Mouse (Mus musculus) MEL (cell line): ENCODE measurements around the gene Gm26602. TPM values are rescaled to one million over a fixed set of nuclear protein-coding genes. Genes with fewer than 3 reads are reported as not detected.

ENCODE experiments used
- DNase-seq: peaks from one replicate; pipeline ENCODE4 v3.0.0; 2011; ENCODE audit warnings: low read depth, low spot score
- H3K27ac ChIP-seq: 2 replicates; pipeline ENCODE4 v1.5.1; 2012; ENCODE audit warnings: low read depth, mild to moderate bottlenecking, control low read depth, low read length, moderate library complexity; ENCODE audit not compliant: control insufficient read depth
- H3K27me3 ChIP-seq, 2 experiments: fragments of 150-350 bp in 1 of 2; sonication (generic) in 1 of 2; 2 replicates each; pipeline ENCODE4 v1.6.1; 2012; ENCODE audit warnings: low read length in 2 of 2, mild to moderate bottlenecking in 2 of 2, improper control_type of control experiment in 1 of 2, moderate library complexity in 1 of 2; ENCODE audit not compliant: insufficient read depth in 2 of 2, control insufficient read depth in 1 of 2
- H3K36me3 ChIP-seq, 2 experiments: 2 replicates each; pipeline ENCODE4 v1.6.1; 2012 to 2014; ENCODE audit warnings: low read length in 2 of 2, improper control_type of control experiment in 1 of 2, inconsistent platforms in 1 of 2, mild to moderate bottlenecking in 1 of 2; ENCODE audit not compliant: insufficient read depth in 2 of 2, control insufficient read depth in 1 of 2
- H3K4me1 ChIP-seq, 2 experiments: fragments of 150-350 bp in 1 of 2; sonication (generic) in 1 of 2; 2 replicates each; pipeline ENCODE4 v1.6.1; 2012; ENCODE audit warnings: low read length in 2 of 2, improper control_type of control experiment in 1 of 2, mild to moderate bottlenecking in 1 of 2; ENCODE audit not compliant: insufficient read depth in 2 of 2, control insufficient read depth in 1 of 2
- H3K4me3 ChIP-seq, 2 experiments: fragments of 150-350 bp in 1 of 2; sonication (generic) in 1 of 2; 2 replicates each; pipeline ENCODE4 v1.5.1; 2012; ENCODE audit warnings: low read depth in 2 of 2, low read length in 2 of 2, mild to moderate bottlenecking in 2 of 2, moderate library complexity in 2 of 2, control low read depth in 1 of 2, improper control_type of control experiment in 1 of 2; ENCODE audit not compliant: control insufficient read depth in 1 of 2, insufficient read depth in 1 of 2
- H3K79me2 ChIP-seq: 2 replicates; pipeline ENCODE4 v1.6.1; 2012; ENCODE audit warnings: mild to moderate bottlenecking, low read length, moderate library complexity; ENCODE audit not compliant: control insufficient read depth, poor library complexity, insufficient read depth
- H3K9ac ChIP-seq: 2 replicates; pipeline ENCODE4 v1.6.1; 2012; ENCODE audit warnings: low read depth, mild to moderate bottlenecking, control low read depth, low read length, moderate library complexity; ENCODE audit not compliant: control insufficient read depth, poor library complexity, severe bottlenecking
- H3K9me3 ChIP-seq: fragments of 150-350 bp; sonication (generic); replicated peaks from 2 replicates; pipeline ENCODE4 v1.6.1; 2012; ENCODE audit warnings: mild to moderate bottlenecking, low read length, improper control_type of control experiment, moderate library complexity; ENCODE audit not compliant: insufficient read depth
- BHLHE40 ChIP-seq: IDR thresholded peaks from 2 replicates; pipeline ENCODE4 v1.6.1; 2012; ENCODE audit warnings: low read depth, mild to moderate bottlenecking, inconsistent platforms, low read length, improper control_type of control experiment, borderline replicate concordance
- CHD2 ChIP-seq: IDR thresholded peaks from 2 replicates; pipeline ENCODE4 v1.6.1; 2011; ENCODE audit warnings: low read length, improper control_type of control experiment
- CTCF ChIP-seq, 3 experiments: IDR thresholded peaks in 2 of 3; conservative IDR thresholded peaks in 1 of 3; 2 replicates each; pipeline ENCODE4 v1.5.1; 2011 to 2012; ENCODE audit warnings: low read length in 3 of 3, low read depth in 2 of 3, mild to moderate bottlenecking in 2 of 3, improper control_type of control experiment in 1 of 3, inconsistent platforms in 1 of 3, mixed read lengths in 1 of 3, moderate library complexity in 1 of 3; ENCODE audit not compliant: control insufficient read depth in 1 of 3, insufficient read depth in 1 of 3, poor library complexity in 1 of 3, severe bottlenecking in 1 of 3
- ELF1 ChIP-seq: IDR thresholded peaks from 2 replicates; pipeline ENCODE4 v1.6.1; 2014; ENCODE audit warnings: low read depth, mild to moderate bottlenecking, inconsistent platforms, low read length, improper control_type of control experiment, moderate library complexity
- EP300 ChIP-seq, 2 experiments: IDR thresholded peaks; 2 replicates each; pipeline ENCODE4 v1.6.1; 2011; ENCODE audit warnings: improper control_type of control experiment in 2 of 2, low read length in 2 of 2, low read depth in 1 of 2, mild to moderate bottlenecking in 1 of 2
- ETS1 ChIP-seq: IDR thresholded peaks from 2 replicates; pipeline ENCODE4 v1.6.1; 2012; ENCODE audit warnings: low read depth, mild to moderate bottlenecking, inconsistent platforms, low read length, improper control_type of control experiment, moderate library complexity
- GATA1 ChIP-seq: IDR thresholded peaks from 2 replicates; pipeline ENCODE4 v1.6.1; 2011; ENCODE audit warnings: low read depth, low read length, improper control_type of control experiment
- HCFC1 ChIP-seq: IDR thresholded peaks from 2 replicates; pipeline ENCODE4 v1.6.1; 2012; ENCODE audit warnings: low read depth, mild to moderate bottlenecking, inconsistent platforms, low read length, improper control_type of control experiment, moderate library complexity
- MAX ChIP-seq: IDR thresholded peaks from 2 replicates; pipeline ENCODE4 v1.6.1; 2011; ENCODE audit warnings: low read length, improper control_type of control experiment
- MAZ ChIP-seq: IDR thresholded peaks from 2 replicates; pipeline ENCODE4 v1.6.1; 2012; ENCODE audit warnings: low read depth, mild to moderate bottlenecking, inconsistent platforms, low read length, improper control_type of control experiment
- MEF2A ChIP-seq: IDR thresholded peaks from 2 replicates; pipeline ENCODE4 v1.6.1; 2014; ENCODE audit warnings: low read depth, mild to moderate bottlenecking, inconsistent platforms, low read length, improper control_type of control experiment; ENCODE audit not compliant: poor library complexity, insufficient replicate concordance, severe bottlenecking; ENCODE audit errors: extremely low read depth
- MXI1 ChIP-seq: IDR thresholded peaks from 2 replicates; pipeline ENCODE4 v1.6.1; 2011; ENCODE audit warnings: mild to moderate bottlenecking, low read depth, low read length, improper control_type of control experiment
- MYC ChIP-seq: IDR thresholded peaks from 2 replicates; pipeline ENCODE4 v1.6.1; 2011; ENCODE audit warnings: low read depth, mild to moderate bottlenecking, low read length, improper control_type of control experiment, moderate library complexity
- NELFE ChIP-seq: IDR thresholded peaks from 2 replicates; pipeline ENCODE4 v1.6.1; 2011; ENCODE audit warnings: low read depth, low read length, improper control_type of control experiment
- NRF1 ChIP-seq: IDR thresholded peaks from 2 replicates; pipeline ENCODE4 v1.6.1; 2014; ENCODE audit warnings: low read depth, mild to moderate bottlenecking, inconsistent platforms, low read length, improper control_type of control experiment, moderate library complexity; ENCODE audit not compliant: poor library complexity, insufficient read depth, severe bottlenecking
- POLR2A ChIP-seq, 2 experiments: IDR thresholded peaks; 2 replicates each; pipeline ENCODE4 v1.6.1; 2011 to 2012; ENCODE audit warnings: low read length in 2 of 2, mild to moderate bottlenecking in 2 of 2, control low read depth in 1 of 2, improper control_type of control experiment in 1 of 2, low read depth in 1 of 2, moderate library complexity in 1 of 2; ENCODE audit not compliant: control insufficient read depth in 1 of 2, insufficient read depth in 1 of 2, poor library complexity in 1 of 2
- POLR2AphosphoS2 ChIP-seq: IDR thresholded peaks from 2 replicates; pipeline ENCODE4 v1.6.1; 2011; ENCODE audit warnings: low read length, improper control_type of control experiment
- SIN3A ChIP-seq: IDR thresholded peaks from 2 replicates; pipeline ENCODE4 v1.6.1; 2012; ENCODE audit warnings: low read length, improper control_type of control experiment, inconsistent platforms
- SMC3 ChIP-seq: IDR thresholded peaks from 2 replicates; pipeline ENCODE4 v1.6.1; 2011; ENCODE audit warnings: low read depth, low read length, improper control_type of control experiment
- TAL1 ChIP-seq: IDR thresholded peaks from 2 replicates; pipeline ENCODE4 v1.6.1; 2012; ENCODE audit warnings: mild to moderate bottlenecking, inconsistent platforms, low read length, moderate library complexity, mixed read lengths
- TBP ChIP-seq: IDR thresholded peaks from 2 replicates; pipeline ENCODE4 v1.8.0; 2011; ENCODE audit warnings: low read depth, low read length, improper control_type of control experiment
- TCF12 ChIP-seq: IDR thresholded peaks from 2 replicates; pipeline ENCODE4 v1.6.1; 2014; ENCODE audit warnings: low read depth, mild to moderate bottlenecking, inconsistent platforms, low read length, improper control_type of control experiment, moderate library complexity
- UBTF ChIP-seq: IDR thresholded peaks from 2 replicates; pipeline ENCODE4 v1.6.1; 2012; ENCODE audit warnings: low read depth, mild to moderate bottlenecking, inconsistent platforms, low read length, improper control_type of control experiment, moderate library complexity, borderline replicate concordance; ENCODE audit not compliant: insufficient read depth
- USF1 ChIP-seq: IDR thresholded peaks from 2 replicates; pipeline ENCODE4 v1.6.1; 2014; ENCODE audit warnings: low read depth, mild to moderate bottlenecking, inconsistent platforms, low read length, improper control_type of control experiment, moderate library complexity
- USF2 ChIP-seq, 2 experiments: IDR thresholded peaks; 2 replicates each; pipeline ENCODE4 v1.6.1; 2011 to 2012; ENCODE audit warnings: improper control_type of control experiment in 2 of 2, low read length in 2 of 2, borderline replicate concordance in 1 of 2, inconsistent platforms in 1 of 2, low read depth in 1 of 2, mild to moderate bottlenecking in 1 of 2; ENCODE audit not compliant: insufficient read depth in 1 of 2
- ZKSCAN1 ChIP-seq: IDR thresholded peaks from 2 replicates; pipeline ENCODE4 v1.6.1; 2012; ENCODE audit warnings: low read depth, mild to moderate bottlenecking, inconsistent platforms, low read length, improper control_type of control experiment, moderate library complexity
- ZMIZ1 ChIP-seq: IDR thresholded peaks from 2 replicates; pipeline ENCODE4 v1.6.1; 2012; ENCODE audit warnings: low read depth, mild to moderate bottlenecking, inconsistent platforms, low read length, improper control_type of control experiment, moderate library complexity
- ZNF384 ChIP-seq: IDR thresholded peaks from 2 replicates; pipeline ENCODE4 v1.6.1; 2012; ENCODE audit warnings: low read depth, mild to moderate bottlenecking, inconsistent platforms, low read length, improper control_type of control experiment
- polyA plus RNA-seq, 2 experiments: library from polyadenylated mRNA; stranded (reverse) in 1 of 2; unstranded in 1 of 2; fragments of >175 nt in 1 of 2; fragments of >200 nt in 1 of 2; gene quantifications; 2 replicates each; pipeline versions ENCODE4 v1.2.1 to v1.2.4; 2012; ENCODE audit warnings: low replicate concordance in 2 of 2, low read depth in 1 of 2; ENCODE audit not compliant: insufficient read length in 2 of 2, insufficient read depth in 1 of 2, missing spikeins in 1 of 2
- total RNA-seq: library from RNA; depleted of rRNA; stranded (reverse); fragments of 300-350 nt; gene quantifications from 2 replicates; pipeline ENCODE4 v1.2.3, GENCODE M21; 2012

Gene Gm26602
- total and polyA plus RNA-seq, 3 experiments, result 4.5 to 10.2 TPM; not detected in 1

DNA sequence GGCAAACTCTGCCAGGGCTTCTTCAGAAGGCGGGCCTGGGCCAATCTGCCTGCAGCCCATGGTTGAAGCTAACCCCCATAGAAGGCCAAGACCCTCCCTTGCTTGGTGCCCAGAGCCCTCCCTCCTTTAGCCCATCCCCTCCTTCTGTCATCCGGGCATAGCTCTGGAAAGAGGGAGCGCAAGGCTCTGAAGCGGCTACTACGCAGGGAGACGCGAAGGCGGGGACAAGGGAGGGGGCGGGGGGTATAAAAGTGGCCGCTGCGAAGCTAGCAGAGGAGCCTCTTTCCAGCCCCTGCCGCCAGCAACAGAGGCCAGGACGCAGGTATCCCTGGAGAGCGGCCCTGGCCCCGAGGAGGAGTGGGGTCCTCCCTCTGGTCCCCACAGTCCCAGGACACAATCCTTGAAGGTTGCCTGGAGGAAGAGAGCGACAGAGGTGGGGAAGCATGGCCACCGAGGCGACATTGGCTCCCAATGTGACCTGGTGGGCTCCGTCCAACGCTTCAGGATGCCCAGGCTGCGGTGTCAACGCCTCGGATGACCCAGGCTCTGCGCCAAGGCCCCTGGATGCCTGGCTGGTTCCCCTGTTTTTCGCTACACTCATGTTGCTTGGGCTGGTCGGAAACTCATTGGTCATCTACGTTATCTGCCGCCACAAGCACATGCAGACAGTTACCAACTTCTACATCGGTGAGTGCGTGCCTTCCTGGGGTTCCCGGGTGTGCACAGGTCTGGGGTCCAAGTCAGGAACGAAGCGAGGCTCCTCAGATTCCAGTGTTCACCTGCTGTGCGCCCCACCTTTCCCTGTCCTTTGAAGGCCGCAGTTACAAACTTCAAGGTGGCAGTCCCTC is 7.8 kb downstream of the Gm26602 start:
- peak; percentile 83 for DNase-seq
- Histone ChIP-seq H3K36me3 (peaks cover 0 to 7% of the 10 kb centered on the region in 2 experiments; a peak in 2 of 4 replicates), H3K9ac (peak overlapping the region; percentile 80), H3K4me3 (peak overlapping the region; percentile 64 to 99), H3K4me1 (peaks cover 15 to 23% of the 10 kb centered on the region in 2 experiments), H3K9me3 (no peaks in the 10 kb centered on the region), H3K79me2 (peaks cover 21% of the 10 kb centered on the region)
- TF ChIP-seq MAX, result peak; percentile 59
- TF ChIP-seq POLR2AphosphoS2, result peak; percentile 60; the same call in 1 of the 2 replicates
- TF ChIP-seq BHLHE40, result peak; percentile 49; the same call in 1 of the 2 replicates
- TF ChIP-seq USF2 (IDR thresholded peaks at IDR 0.05; ENCODE audit: borderline replicate concordance in 1 of 2, insufficient read depth in 1 of 2, low read depth in 1 of 2, low read length in 2 of 2), result no peak
- peak; percentile 8; the same call in 1 of the 2 replicates for TF ChIP-seq TAL1
- TF ChIP-seq MEF2A, result no peak
- no peak for TF ChIP-seq SMC3
- TF ChIP-seq UBTF, result 0 out of 2 replicates have a peak, but pooled peaks have one; percentile 37
- TF ChIP-seq POLR2A (IDR thresholded peaks at IDR 0.05; ENCODE audit: control insufficient read depth in 1 of 2, insufficient read depth in 1 of 2, low read depth in 1 of 2, low read length in 2 of 2, poor library complexity in 1 of 2), result peak; percentile 75 to 79
- TF ChIP-seq EP300 (IDR thresholded peaks at IDR 0.05; ENCODE audit: low read depth in 1 of 2, low read length in 2 of 2), result no peak
- peak; percentile 62 for TF ChIP-seq NELFE
- TF ChIP-seq ZMIZ1, result peak; percentile 79
- TF ChIP-seq GATA1, result peak; percentile 36; the same call in 1 of the 2 replicates
- peak; percentile 17; the same call in 1 of the 2 replicates for TF ChIP-seq NRF1
- TF ChIP-seq HCFC1, result peak; percentile 11; the same call in 1 of the 2 replicates
- 0 out of 2 replicates have a peak, but pooled peaks have one; percentile 17 for TF ChIP-seq TCF12
- no peak for TF ChIP-seq ZKSCAN1
- TF ChIP-seq SIN3A, result peak; percentile 27; the same call in 1 of the 2 replicates
- peak; percentile 11; the same call in 1 of the 2 replicates for TF ChIP-seq ETS1
- TF ChIP-seq CHD2, result no peak
- TF ChIP-seq USF1, result no peak
- TF ChIP-seq MXI1, result peak; percentile 80
- TF ChIP-seq TBP, result peak; percentile 83
- TF ChIP-seq ELF1, result no peak; the same call in 1 of the 2 replicates
- peak; percentile 55; the same call in 1 of the 2 replicates for TF ChIP-seq MAZ
- no peak for TF ChIP-seq CTCF (IDR thresholded peaks at IDR 0.05 in 2 of 3, conservative IDR thresholded peaks at IDR 0.05 in 1 of 3; ENCODE audit: control insufficient read depth in 1 of 3, insufficient read depth in 1 of 3, low read depth in 2 of 3, low read length in 3 of 3, poor library complexity in 1 of 3, severe bottlenecking in 1 of 3)
- no peak for TF ChIP-seq ZNF384
- TF ChIP-seq MYC, result peak; percentile 51
- TF ChIP-seq, all 39 proteins: peak for 18
- Histone ChIP-seq H3K27me3 (no peaks in the 10 kb centered on the region), H3K27ac (peak overlapping the region; percentile 40)
